Mouse (Mus musculus): ENCODE results near the gene Eml2. TPM values are rescaled to one million over a fixed set of nuclear protein-coding genes. Genes with fewer than 3 reads are reported as not detected.
A peak's percentile ranks its signal among the peaks of the same experiment; 100 is the strongest.

The Eml2 gene
- total RNA-seq, 2 experiments from 2014 or later, result 5.5 to 8.0 TPM

DNA sequence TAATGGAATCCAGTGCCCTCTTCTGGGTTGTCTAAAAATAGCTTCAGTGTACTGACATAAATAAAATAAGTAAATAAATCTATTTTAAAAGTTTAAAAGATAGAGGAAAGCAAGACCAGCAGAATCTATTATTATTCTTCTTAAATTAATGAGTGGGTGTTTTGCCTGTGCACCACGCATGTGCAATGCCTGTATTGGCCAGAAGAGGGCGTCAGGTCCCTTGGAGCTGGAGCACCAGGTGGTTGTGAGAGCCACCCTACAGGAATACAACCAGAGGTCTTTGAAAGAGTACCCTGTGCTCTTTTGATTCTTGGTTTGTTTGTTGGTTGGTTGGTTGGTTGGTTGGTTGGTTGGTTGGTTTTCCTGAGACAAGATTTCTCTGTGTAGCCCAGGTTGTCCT, 21.8 kb downstream of the Eml2 start:
- ATAC-seq (replicated peaks; ENCODE audit: poor library complexity), result peak; percentile 82

DNA sequence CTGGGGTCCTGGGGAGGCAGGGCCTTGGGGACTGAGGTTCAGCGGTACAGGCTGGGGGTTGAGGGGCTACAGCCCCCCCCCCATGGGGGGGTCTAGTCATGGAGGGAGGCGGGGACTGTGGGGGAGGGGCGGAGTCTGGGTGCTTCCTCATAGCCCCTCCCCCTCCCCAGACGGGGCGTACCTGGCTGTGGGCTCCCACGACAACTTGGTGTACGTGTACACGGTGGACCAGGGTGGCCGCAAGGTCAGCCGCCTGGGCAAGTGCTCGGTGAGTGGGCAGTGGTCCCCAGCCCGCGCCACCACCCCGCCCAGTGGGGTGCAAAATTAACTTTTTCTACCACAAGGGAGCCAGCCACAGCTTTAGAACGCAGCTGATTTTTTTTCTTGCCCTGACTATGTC, 25.4 kb downstream of the Eml2 start:
- ATAC-seq (replicated peaks; ENCODE audit: poor library complexity), result no peak

DNA sequence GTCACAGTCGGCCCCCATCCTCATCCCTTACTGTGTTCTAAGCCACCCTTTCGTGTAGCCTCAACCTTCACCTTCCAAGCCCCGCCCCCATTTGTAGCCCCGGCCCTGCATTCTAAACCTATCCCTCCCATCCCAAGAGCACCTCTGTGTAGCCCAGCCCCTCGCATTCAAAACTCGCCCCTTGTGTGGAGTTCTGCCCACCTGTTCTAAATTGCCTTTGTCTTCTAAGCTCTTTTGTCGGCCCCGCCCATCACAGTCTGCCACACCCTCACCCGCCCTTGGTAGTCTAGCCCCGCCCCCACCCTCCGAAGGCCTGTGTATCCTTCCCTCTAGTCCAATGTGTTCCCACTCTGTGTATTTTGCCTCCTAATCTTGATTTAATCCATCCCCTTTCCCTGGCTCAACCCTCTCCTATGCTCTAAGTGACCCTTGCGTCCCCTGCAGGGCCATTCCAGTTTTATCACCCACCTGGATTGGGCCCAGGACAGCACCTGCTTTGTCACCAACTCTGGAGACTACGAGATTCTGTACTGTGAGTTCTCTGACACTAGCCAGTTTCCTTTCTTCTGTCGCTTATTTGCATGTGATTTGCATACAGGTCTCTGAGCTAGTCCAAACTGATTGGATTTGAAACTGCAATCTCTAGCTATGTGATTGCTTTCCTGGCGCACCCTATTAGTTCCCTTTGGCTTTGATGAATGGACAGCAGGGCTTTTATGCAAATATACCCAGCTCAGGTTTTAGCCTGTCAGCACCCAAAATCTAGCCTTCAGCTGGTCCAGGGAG, 26.0 kb downstream of the Eml2 start:
- peak; percentile 44; the same call in 1 of the 2 replicates for ATAC-seq (replicated peaks; ENCODE audit: poor library complexity)

DNA sequence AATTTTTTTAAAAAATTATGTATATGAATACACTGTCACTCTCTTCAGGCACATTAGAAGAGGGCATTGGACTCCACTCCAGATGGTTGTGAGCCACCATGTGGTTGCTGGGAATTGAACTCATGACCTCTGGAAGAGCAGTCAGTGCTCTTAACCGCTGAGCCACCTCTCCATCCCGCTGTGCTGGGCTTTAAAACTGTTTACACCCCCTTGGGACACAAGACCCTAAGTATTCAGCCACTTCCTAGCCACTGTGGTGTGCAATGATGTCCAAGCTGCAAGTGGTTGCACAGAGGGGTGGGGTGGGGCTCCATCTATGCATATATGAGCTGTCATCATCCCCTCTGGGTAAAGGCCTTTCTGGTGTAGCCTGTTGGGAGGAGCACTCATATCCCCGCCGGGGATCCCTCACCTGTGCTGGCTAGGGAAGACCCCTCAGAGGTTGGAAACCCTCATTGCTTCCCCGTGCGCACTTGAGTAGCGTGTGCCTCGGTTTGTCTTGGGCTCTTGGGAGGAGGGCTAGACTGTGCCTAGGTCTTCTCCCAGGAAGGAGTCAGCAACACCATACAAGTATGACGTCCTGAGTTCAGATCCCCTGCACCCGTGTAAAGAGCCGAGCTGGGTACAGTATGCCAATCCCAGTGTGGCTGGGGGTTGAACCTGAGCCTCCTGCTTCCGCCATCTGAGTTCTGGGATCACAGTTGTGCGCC, 32.1 kb downstream of the Eml2 start:
- ATAC-seq (replicated peaks; ENCODE audit: poor library complexity), result no peak

DNA sequence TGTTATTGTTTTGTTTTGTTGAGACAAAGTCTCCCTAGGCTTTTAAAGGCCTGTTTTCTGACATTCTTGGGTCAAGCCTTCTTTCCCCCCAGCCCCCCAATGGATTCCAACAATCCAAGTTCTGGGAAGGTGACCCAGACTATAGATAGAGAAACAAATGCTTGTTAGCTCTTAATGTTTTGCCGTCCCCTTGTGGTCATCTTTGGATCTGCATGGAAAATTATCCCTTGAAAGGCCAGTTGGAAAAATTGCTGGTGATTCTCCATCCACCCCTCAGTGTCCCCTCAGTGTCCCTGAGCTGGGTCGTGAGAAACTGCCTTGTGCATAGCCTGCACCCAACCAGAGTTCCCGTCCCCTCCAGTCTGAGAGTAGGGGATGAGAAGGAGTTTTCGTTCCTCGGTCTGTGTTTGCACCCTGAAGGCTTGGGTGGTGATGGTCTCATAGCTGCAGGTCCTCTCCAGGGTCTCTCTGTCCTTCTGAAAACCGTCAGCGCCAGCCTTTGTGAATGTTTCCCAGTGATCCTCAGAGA, 32.8 kb downstream of the Eml2 start:
- ATAC-seq (replicated peaks; ENCODE audit: poor library complexity), result no peak

DNA sequence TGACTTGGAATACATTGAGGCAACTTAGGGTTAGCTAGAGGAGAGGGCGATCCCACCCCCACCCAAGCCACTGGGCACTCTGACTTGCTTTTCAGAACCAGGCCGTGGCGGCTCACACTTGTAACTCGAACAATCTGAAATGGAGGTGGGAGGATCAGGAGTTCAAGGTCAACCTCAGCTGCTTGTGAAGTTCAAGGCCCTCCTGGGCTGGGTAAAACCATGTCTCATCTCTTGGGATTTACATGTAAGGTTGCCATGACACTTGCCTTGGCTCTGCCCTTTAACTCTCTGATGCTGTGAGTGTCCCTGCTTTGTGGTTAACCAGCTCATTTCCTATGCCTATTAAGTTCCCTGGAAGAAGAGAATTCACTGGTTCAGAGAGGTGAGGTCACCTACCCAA, 33.3 kb downstream of the Eml2 start:
- ATAC-seq (replicated peaks; ENCODE audit: poor library complexity), result no peak

DNA sequence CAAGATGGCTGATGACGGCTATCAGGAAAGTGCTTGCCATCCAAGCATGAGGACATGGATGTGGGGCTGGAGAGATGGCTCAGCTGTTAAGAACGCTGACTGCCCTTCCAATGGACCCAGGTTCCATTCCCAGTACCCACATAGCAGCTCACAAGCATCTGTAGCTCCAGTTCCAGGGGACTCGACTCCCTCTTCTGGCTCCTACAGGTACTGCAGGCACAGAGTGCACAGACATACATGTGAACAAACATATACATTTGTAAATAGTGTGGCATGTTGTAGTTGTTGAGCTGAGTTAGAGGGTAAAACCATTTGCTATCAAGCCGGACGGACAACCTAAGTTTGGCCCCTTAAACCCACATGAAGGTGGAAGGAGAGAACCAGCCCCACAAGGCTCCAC, 33.8 kb downstream of the Eml2 start:
- ATAC-seq (replicated peaks; ENCODE audit: poor library complexity), result no peak

DNA sequence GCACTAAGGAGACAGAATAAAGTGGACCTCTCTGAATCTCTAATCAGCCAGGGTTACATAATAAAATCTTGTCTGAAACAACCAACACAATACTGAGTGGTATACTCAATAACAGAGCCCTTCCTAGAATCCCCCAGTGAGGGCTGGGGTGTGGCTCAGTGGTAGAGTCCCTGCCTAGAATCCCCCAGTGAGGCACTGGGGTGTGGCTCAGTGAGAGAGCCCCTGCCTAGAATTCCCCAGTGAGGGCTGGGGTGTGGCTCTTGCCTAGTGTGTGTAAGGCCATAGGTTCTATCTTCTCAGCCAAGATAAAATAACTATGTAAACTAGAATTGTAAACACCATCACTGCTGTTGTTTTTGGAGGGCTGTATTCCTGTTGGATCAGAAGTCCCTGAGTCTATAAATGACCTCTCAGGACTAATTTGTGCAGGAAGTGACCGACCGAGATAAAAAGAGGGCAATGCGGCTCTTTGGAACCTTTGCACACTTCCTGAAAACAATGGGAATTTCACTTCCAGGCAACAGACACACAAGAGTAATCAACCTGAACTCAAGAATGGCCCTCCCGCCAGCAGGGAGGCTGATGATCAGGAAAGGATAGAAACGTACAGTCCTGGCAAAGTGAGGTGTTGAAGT, 34.9 kb downstream of the Eml2 start:
- ATAC-seq (replicated peaks; ENCODE audit: poor library complexity), result no peak

DNA sequence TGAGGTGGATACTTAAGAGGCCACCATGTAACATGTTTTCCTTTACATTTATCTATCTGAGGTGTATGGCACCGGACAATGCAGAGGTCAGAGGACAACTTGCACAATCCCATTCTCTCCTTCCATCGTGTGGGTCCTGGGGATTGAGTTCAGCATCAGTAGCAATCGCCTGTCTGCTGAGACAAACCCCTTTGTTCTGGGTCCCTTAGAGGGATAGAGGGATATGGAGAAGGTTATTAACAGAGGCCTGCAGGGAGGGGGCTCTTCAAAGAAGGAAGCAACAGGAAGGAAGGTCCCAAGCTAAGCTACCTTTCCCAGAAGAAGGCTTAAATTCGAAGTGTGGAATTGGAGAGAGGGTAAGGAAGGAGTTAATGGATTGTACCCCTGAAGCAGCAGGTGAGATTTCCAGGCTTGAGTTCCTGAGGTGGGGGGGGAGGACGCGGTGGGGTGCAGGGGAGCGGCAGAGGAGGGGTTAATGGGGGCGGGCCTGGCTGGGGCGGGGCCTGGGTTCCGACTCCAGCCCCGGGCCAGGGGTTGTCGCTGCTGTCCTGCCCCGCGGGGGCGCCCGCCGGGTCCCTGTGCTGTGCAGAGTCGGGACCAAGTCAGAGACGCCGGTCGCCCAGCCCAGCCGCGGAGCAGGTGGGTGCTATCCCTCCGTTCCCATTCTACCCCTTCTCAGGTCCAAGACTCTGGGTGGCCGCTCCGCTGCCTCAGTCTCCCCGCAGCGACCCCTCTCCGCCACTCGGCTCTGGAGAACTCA, 36.0 kb downstream of the Eml2 start, which contains the start of gene Gpr4:
Gene Gpr4, plus strand, starts transcription at position 543 of the 760 bp plus-strand sequence.
- ATAC-seq (replicated peaks; ENCODE audit: poor library complexity), result peak; percentile 51

DNA sequence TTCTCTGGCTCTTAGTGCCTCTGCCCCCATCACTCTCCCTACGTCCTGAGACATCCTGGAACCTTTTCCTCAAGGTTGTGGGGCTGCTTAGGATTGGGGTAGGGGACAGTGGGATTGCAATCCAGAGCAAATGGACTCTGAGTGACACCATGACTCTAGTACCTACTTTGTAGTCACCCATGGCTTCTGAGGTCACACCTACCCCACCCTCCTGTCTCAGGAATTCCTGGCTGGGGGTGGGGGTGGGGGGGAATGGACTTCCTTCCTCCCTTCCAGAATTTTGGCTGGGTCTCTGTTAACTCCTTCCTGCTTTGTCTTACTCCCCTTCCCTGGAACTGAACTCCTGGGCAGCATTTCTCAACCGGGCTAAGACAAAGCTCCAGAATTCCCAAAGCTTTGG, 37.2 kb downstream of the Eml2 start:
- no peak for ATAC-seq (replicated peaks; ENCODE audit: poor library complexity)

DNA sequence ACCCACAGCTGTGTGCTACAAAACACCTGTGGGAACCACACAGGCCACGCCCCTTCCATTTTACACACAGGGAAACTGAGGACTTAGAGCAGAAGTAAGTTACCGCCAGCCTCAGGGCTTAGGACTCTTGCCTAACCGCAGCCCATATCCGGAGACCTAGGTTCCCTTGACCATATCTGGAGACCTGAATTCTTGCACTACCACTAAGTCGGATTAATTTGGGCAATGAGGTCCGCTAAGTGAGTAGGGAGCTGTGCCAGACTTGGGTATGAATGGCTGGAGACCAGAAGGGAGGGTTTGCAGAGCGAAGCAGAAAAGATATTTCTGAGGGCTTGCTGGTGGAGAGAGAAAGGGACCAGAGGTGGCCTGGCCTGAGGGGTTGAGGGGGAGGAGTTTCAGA, 38.1 kb downstream of the Eml2 start:
- peak; percentile 40; the same call in 1 of the 2 replicates for ATAC-seq (replicated peaks; ENCODE audit: poor library complexity)

DNA sequence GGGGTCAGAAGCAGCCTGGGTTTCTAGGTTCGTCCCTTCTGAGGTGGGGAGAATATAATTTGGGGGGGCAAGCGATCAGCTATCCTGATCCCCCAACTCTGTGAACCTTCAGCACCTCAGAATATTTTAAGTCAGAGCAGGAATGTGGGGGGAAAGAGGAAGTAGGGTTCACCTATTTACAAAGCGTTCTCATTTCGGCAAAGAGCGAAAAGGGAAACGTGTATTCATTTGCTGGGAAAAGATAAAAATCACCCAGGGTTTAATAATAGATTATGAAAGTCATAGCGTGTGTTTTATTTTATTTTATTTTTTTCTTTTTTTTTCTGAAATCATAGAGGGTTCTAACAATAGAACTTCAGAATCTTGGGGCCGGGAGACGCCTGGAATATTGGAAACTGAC, 38.7 kb downstream of the Eml2 start:
- ATAC-seq (replicated peaks; ENCODE audit: poor library complexity), result no peak

DNA sequence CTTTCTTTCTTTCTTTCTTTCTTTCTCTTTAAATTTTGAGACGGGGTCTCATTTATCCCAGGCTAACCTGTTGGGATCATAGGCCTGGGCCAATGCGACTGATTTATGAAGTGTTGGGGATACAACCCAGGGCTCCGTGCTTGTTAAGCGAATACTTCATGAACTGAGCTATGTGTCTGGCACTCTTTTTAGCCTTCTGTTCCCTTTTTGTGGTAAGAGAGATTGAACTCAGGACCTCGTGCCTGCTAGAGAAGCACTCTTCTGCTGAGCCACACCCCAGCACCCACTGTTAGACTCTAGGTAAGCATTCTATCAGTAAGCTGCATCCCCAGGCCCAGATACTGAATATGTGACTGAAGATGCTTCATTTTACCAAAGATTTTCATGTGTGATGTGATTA, 41.3 kb downstream of the Eml2 start:
- ATAC-seq (replicated peaks; ENCODE audit: poor library complexity), result peak; percentile 38

DNA sequence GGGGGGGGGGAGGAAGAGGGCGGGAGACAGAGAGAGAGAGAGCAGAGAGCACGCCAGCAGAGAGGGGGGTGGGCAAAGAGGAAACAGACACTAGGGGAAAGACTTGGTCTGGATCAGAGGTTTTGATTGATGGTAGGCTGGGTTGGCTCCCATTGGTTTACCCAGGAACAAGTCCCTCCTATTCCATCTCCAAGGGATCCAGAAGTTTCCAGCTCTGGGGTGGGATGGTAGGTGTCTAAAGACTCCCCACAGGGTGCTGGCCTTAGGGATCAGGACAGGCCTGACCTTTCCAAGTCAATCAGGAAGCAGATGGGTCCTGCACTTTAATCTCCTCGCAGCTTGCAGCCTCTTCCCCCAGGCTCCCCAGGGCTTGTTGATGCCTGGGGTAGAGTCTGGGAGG, 41.7 kb downstream of the Eml2 start:
- ATAC-seq (replicated peaks; ENCODE audit: poor library complexity), result peak; percentile 35; the same call in 1 of the 2 replicates

DNA sequence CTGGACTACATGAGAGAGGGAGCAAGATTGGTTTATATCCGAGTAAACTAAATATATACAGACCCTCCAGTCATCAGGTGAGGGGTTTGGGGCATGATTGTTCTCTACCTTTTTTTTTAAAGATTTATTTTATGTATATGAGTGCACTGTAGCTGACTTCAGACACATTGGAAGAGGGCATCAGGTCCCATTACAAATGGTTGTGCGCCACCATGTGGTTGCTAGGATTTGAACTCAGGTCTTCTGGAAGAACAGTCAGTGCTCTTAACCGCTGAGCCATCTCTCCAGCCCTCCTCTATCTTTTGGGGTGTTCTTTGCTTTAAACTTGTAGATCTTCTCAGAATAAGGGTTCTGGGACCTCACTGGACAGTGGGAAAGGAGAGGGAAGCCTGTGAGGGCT, 43.8 kb downstream of the Eml2 start:
- ATAC-seq (replicated peaks; ENCODE audit: poor library complexity), result no peak

DNA sequence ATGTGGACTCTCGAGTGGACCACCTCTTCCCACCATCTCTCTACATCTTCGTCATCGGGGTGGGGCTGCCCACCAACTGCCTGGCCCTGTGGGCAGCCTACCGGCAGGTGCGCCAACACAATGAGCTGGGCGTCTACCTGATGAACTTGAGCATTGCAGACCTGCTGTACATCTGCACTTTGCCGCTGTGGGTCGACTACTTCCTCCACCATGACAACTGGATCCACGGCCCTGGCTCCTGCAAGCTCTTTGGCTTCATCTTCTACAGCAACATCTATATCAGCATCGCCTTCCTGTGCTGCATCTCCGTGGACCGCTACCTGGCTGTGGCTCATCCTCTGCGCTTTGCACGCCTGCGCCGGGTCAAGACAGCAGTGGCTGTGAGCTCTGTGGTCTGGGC, 46.0 kb downstream of the Eml2 start:
- ATAC-seq (replicated peaks; ENCODE audit: poor library complexity), result no peak

DNA sequence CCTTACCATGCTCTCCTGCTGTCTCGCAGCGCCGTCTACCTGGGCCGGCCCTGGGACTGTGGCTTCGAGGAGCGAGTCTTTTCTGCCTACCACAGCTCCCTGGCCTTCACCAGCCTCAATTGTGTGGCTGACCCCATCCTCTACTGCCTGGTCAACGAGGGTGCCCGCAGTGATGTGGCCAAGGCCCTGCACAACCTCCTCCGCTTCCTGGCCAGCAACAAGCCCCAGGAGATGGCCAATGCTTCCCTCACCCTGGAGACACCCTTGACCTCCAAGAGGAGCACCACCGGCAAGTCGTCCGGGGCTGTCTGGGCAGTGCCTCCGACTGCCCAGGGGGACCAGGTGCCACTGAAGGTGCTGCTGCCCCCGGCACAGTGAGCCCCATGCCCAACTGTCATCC, 46.7 kb downstream of the Eml2 start:
- no peak for ATAC-seq (replicated peaks; ENCODE audit: poor library complexity)

DNA sequence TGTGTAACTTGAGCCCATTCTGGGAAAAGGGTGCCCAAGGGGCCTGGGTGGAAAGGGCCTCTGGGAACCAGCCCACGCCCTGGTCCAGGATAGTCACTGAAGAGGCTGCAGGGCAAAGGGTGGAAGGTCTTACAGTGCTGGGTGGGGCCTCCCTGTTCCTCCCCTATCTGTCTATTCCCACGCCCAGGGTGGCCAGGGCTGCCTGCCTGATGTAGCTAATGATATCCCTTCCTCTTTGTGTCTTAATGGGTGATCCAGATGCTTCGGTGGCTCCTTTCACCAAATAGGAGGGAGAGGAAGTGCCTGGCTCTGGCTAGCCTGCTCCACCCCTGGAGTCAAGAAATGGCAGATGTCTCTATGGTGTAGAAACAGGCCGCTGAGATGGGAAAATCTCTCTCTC, 48.7 kb downstream of the Eml2 start:
- ATAC-seq (replicated peaks; ENCODE audit: poor library complexity), result 0 out of 2 replicates have a peak, but pooled peaks have one; percentile 4

DNA sequence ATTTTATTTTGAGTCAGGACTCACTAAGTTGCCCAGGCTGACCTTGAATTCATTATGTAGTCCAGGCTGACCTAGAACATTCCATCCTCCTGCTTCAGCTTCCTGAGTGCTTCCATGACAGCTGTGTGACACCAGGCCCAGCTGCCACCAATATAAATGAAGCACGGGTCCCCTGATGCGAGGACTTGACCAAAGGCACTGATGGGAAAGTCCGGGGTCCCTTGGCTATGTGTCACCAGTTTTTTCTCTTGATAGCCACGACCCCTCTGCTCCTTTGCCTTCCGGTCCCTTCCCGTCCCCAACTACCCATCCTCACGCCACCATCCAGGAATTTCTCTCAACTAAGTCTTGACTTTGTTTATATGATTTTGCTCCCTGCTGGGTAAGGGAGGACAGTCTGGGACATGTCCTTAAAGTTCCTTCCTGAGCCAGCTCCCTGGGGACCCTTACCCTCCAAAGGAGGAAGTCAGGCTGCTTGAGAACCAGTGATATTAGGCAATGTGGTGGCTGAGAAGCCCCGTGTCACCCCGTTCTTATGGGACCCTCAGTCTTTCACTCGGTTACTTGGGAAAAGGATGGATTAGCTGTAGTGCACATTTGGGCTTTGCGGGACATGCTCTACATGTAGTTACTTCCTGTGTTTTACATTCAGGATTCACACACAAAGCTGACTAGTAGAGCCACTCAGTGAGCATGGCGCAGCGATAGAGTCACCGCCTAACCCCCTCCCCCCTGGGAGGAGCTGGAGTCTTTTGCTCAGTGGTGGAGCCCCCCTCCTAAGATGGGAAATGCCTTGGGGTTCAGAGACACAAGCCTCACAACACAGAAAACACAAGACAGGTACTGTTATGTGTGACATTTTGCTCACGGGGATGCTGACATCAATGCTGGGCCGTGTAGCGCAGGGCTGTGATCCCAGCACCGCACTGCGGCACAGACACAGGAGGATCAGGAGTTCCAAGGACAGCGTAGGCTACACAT, 50.9 kb downstream of the Eml2 start:
- peak; percentile 14 for ATAC-seq (replicated peaks; ENCODE audit: poor library complexity)
